Mouse (Mus musculus) thymus, postnatal 10 days (tissue): ENCODE results near the gene Arsj.

ENCODE experiments used
- DNase-seq, 2 experiments: peaks; one replicate each; pipeline ENCODE4 v3.0.0; 2021; ENCODE audit warnings: low spot score in 2 of 2

Gene Arsj

GRCm38 (mm10) chr3:126363568-126364505, at the start of gene Arsj:
Arsj (plus strand) TSS chr3:126363684.
- no peak for DNase-seq

GRCm38 (mm10) chr3:126324872-126325498, 38.5 kb upstream of the Arsj start:
- DNase-seq: no peak

- DNase-seq: no peak
Measured at GRCm38 (mm10) chr3:126325891-126326627, 37.4 kb upstream of the Arsj start.

- no peak for DNase-seq
Measured at GRCm38 (mm10) chr3:126326628-126327325, 36.7 kb upstream of the Arsj start.

- DNase-seq: no peak
Measured at GRCm38 (mm10) chr3:126335329-126335728, 28.2 kb upstream of the Arsj start.

GRCm38 (mm10) chr3:126344745-126345144, 18.7 kb upstream of the Arsj start:
- no peak for DNase-seq

GRCm38 (mm10) chr3:126359760-126360159, 3.7 kb upstream of the Arsj start:
- no peak for DNase-seq

GRCm38 (mm10) chr3:126362392-126362791, 1.1 kb upstream of the Arsj start:
- DNase-seq: no peak

- DNase-seq: no peak
Measured at GRCm38 (mm10) chr3:126362931-126363525, 456 bp upstream of the Arsj start.

- no peak for DNase-seq
Measured at GRCm38 (mm10) chr3:126364555-126364954, 1.1 kb downstream of the Arsj start.

GRCm38 (mm10) chr3:126370571-126370970, 7.1 kb downstream of the Arsj start:
- DNase-seq: no peak

- DNase-seq: no peak
Measured at GRCm38 (mm10) chr3:126372815-126373545, 9.5 kb downstream of the Arsj start.

- no peak for DNase-seq
Measured at GRCm38 (mm10) chr3:126373721-126374120, 10.2 kb downstream of the Arsj start.

GRCm38 (mm10) chr3:126379252-126379651, 15.8 kb downstream of the Arsj start:
- no peak for DNase-seq

GRCm38 (mm10) chr3:126379702-126380101, 16.2 kb downstream of the Arsj start:
- DNase-seq: no peak

- DNase-seq: no peak
Measured at GRCm38 (mm10) chr3:126383276-126383675, 19.8 kb downstream of the Arsj start.

- no peak for DNase-seq
Measured at GRCm38 (mm10) chr3:126384657-126385438, 21.4 kb downstream of the Arsj start.

GRCm38 (mm10) chr3:126397451-126397850, 34.0 kb downstream of the Arsj start:
- DNase-seq: no peak

- DNase-seq: no peak
Measured at GRCm38 (mm10) chr3:126397985-126398630, 34.6 kb downstream of the Arsj start.
